Mouse (Mus musculus): ENCODE results near the gene Ctf2. TPM values are rescaled to one million over a fixed set of nuclear protein-coding genes. Genes with fewer than 3 reads are reported as not detected.
A peak's percentile ranks its signal among the peaks of the same experiment; 100 is the strongest.

Gene Ctf2
- polyA plus RNA-seq, 1 experiment from 2014 or later, result 0.12 TPM

DNA sequence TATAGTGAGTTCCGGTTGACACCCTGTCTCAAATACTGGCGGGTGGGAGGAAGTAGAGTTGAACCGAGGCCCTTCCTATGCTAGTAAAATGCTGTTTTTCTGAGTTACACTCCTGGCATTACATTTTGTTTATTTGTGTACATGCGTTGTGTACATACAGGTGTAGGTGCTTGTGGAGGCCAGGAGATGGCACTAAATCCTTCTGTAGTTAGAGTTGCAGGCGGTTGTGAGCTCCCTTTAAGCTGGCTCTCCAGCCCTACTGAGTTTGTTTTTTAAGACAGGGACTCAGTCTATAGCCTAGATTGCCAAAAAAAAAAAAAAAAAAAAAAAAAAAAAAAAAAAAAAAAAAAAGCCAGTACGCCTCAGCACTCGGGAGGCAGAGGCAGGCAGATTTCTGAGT is 4.1 kb downstream of the Ctf2 start:
- Histone ChIP-seq H3K9ac (no peak overlapping the region), H3K36me3 (replicated peaks) (no peaks in the 10 kb centered on the region), H3K27me3 (replicated peaks) (no peaks in the 10 kb centered on the region), H3K27ac (no peak overlapping the region), H3K4me2 (no peak overlapping the region), H3K9me3 (no peaks in the 10 kb centered on the region), H3K4me1 (no peaks in the 10 kb centered on the region), H3K4me3 (no peak overlapping the region)
- no peak for ATAC-seq (replicated peaks)
- 83% methylated on average over 7 of the region's 7 CpGs for WGBS

DNA sequence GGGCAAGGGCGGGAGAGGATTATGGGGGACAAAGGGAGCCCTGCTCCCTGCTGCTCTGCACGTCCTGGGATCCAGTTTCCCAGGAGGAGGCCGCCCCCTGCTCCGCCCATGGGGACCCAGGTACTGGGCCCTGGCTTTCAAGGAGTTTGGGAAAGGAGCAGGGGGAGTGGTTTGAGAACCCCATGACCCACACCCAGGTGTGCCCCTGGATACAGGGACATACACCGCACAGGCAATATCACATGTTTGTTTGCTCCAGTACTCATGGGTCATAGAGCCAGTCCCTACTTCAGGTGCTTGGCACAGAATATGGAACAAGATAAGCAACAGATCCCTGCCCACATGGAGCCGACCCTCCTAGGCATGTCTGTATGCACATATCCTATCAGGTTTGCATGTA is 6.0 kb downstream of the Ctf2 start:
- no peak overlapping the region for H3K27ac ChIP-seq
- no peak for ATAC-seq (replicated peaks)
- no peak overlapping the region for H3K4me2 ChIP-seq
- H3K27me3 ChIP-seq (replicated peaks), result no peaks in the 10 kb centered on the region
- H3K4me3 ChIP-seq, result no peak overlapping the region
- H3K36me3 ChIP-seq (replicated peaks), result no peaks in the 10 kb centered on the region
- no peaks in the 10 kb centered on the region for H3K9me3 ChIP-seq
- H3K4me1 ChIP-seq, result no peaks in the 10 kb centered on the region
- H3K9ac ChIP-seq, result no peak overlapping the region
- 40% methylated on average over 6 of the region's 6 CpGs for WGBS

DNA sequence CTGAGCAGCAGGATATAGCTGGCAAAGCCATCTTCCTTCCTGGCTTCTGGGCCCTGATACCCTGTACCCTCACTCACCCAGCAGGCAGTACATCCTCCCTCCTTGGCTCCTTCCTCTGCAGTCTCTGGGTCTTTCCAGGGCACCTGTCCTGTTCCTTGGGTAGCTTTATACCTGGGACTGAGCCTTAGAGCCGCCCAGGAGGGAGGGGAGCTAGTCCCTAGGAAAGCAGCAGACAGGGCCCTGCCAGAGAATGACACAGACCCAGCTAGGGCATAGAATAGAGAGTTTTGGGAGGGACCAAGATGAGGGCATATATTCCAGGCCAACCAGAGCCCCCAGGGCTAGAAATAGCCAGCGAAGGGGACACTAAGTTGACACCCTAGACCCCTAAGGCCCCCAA is 6.5 kb downstream of the Ctf2 start:
- Histone ChIP-seq H3K9ac (no peak overlapping the region), H3K4me2 (no peak overlapping the region), H3K4me3 (no peak overlapping the region), H3K36me3 (replicated peaks) (no peaks in the 10 kb centered on the region), H3K27me3 (replicated peaks) (no peaks in the 10 kb centered on the region), H3K4me1 (no peaks in the 10 kb centered on the region), H3K9me3 (no peaks in the 10 kb centered on the region), H3K27ac (no peak overlapping the region)
- no peak for ATAC-seq (replicated peaks)
- WGBS, result 28% methylated on average over 2 of the region's 2 CpGs

DNA sequence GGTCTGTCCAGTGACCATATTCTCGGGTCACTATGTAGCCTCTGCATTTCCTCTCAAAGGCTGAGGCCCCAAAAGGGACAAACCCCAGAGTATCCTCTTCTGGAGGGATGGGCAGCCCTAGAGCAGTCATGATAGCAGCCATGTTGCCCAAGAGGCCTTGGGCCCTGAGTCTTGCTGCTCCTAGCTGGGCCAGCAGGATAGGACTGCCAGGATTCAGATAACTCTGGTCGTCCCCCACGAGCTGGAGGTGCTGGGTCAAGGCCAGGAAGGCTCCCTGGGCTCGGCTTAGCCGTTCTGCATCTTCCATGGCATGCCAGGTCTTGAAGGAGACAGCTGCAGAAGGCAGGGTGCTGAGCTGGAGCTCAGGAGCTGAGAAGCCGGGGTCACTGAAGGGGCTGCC is 12.7 kb downstream of the Ctf2 start:
- Histone ChIP-seq H3K9me3 (no peaks in the 10 kb centered on the region), H3K27me3 (replicated peaks) (no peaks in the 10 kb centered on the region), H3K27ac (no peak overlapping the region), H3K36me3 (replicated peaks) (no peaks in the 10 kb centered on the region), H3K4me3 (no peak overlapping the region), H3K4me1 (peaks cover 6% of the 10 kb centered on the region), H3K9ac (no peak overlapping the region), H3K4me2 (no peak overlapping the region)
- no peak for ATAC-seq (replicated peaks)
- 92% methylated on average over 6 of the region's 6 CpGs for WGBS

DNA sequence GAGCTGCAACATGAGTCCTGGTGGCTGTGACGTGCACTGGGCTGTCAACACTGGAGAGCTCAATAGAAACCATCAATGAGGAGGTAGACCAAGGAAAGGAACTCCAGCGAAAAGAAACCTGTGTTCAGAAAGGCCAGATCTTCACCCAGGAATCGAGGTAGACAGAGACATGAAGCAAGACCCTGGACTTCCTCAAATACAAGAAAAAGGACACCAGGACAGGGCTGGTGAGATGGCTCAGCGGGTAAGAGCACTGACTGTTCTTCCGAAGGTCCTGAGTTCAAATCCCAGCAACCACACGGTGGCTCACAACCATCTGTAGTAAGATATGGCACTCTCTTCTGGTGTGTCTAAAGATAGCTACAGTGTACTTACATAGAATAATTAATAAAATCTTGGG is 13.6 kb downstream of the Ctf2 start:
- Histone ChIP-seq H3K9ac (no peak overlapping the region), H3K27ac (no peak overlapping the region), H3K4me1 (peaks cover 8% of the 10 kb centered on the region), H3K4me3 (no peak overlapping the region), H3K9me3 (no peaks in the 10 kb centered on the region), H3K27me3 (replicated peaks) (no peaks in the 10 kb centered on the region), H3K4me2 (no peak overlapping the region), H3K36me3 (replicated peaks) (no peaks in the 10 kb centered on the region)
- WGBS, result 93% methylated on average over 6 of the region's 6 CpGs
- no peak for ATAC-seq (replicated peaks)

DNA sequence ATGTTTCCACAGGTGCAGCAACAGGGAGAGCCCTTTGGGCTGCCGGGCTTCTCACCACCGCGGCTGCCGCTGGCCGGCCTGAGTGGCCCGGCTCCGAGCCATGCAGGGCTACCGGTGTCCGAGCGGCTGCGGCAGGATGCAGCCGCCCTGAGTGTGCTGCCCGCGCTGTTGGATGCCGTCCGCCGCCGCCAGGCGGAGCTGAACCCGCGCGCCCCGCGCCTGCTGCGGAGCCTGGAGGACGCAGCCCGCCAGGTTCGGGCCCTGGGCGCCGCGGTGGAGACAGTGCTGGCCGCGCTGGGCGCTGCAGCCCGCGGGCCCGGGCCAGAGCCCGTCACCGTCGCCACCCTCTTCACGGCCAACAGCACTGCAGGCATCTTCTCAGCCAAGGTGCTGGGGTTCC is 15.0 kb downstream of the Ctf2 start:
- under 1% methylated on average over 40 of the region's 41 CpGs for whole genome bisulfite sequencing
- H3K4me1 ChIP-seq, result peaks cover 18% of the 10 kb centered on the region
- H3K4me3 ChIP-seq, result peak overlapping the region; percentile 40
- H3K27me3 ChIP-seq (replicated peaks), result no peaks in the 10 kb centered on the region
- no peaks in the 10 kb centered on the region for H3K9me3 ChIP-seq
- H3K36me3 ChIP-seq (replicated peaks), result no peaks in the 10 kb centered on the region
- 0 out of 2 replicates have a peak overlapping the region, but pooled peaks have one; percentile 23 for H3K27ac ChIP-seq
- peak overlapping the region; percentile 45 for H3K9ac ChIP-seq
- ATAC-seq (replicated peaks), result peak; percentile 27; the same call in 1 of the 2 replicates
- H3K4me2 ChIP-seq, result peak overlapping the region; percentile 74

DNA sequence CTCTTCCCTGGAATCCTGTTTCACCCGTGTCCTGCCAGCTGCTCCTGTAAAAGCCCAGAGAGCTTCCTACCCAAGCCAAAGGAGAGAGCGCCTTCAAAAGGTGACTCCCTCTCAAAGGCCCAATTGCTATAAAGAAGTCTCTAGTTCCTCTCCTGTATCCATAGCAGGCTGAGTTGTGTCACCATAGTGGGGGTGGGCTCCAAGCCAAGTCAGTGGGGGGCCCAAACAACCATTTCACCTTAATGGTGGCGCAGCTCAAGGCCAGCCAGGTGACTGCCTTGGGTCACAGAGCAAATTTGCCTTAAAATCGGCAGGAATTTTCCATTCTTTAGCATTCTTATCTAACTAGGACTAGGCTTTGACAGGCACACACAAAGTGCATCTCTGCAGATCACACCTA is 17.1 kb downstream of the Ctf2 start:
- H3K27me3 ChIP-seq (replicated peaks), result no peaks in the 10 kb centered on the region
- H3K9ac ChIP-seq, result no peak overlapping the region
- no peaks in the 10 kb centered on the region for H3K36me3 ChIP-seq (replicated peaks)
- no peak for ATAC-seq (replicated peaks)
- H3K27ac ChIP-seq, result no peak overlapping the region
- H3K4me3 ChIP-seq, result no peak overlapping the region
- peaks cover 18% of the 10 kb centered on the region for H3K4me1 ChIP-seq
- no peak overlapping the region for H3K4me2 ChIP-seq
- 87% methylated on average over 4 of the region's 4 CpGs for WGBS
- H3K9me3 ChIP-seq, result no peaks in the 10 kb centered on the region

DNA sequence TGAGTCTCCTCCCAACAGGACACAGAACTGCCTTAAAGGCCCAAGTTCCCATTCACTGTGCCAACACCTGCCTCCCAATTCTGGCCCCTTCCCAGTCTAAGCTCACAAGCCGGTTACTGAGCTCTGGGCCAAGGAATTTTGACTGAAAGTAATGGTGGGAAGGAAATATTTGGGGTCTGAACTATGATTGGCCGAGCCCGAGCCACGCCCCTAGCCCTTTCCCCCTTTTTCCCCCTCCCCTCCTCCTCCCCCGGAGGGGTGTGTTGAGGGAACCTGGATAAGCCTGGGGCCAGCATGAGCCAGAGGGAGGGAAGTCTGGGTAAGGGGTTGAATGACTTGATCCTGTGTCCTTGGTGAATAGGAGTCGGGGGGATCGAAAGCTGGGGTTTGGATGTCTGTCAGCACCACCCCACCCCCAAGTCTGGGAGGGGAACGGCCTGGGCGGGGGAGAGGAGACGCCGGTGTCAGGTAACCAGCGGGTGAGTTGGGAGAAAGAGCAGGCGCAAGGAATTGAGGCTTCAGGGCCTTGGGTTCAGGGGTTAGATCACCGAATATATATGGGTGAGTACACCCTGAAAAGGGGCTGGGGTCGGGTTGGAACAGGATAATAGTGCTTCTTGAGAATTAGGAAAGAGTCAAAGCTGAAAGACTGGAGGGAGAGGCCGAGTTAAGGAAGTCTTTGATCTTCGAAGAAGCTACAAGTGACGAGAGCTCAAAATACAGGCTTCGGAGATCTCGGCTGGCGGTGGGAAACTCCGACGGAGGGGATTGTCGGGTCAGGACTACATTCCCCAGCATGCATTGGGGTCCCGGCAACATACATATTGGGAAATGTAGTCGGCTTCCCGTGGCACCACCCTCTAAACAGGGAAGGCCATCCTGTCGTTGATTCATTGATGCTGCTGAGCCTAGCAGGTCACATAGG is 19.2 kb downstream of the Ctf2 start, which contains the start of gene Ctf1:
Gene Ctf1, plus strand, starts transcription at position 276 of the 925 bp plus-strand sequence.
- WGBS, result 4% methylated on average over 28 of the region's 28 CpGs
- Histone ChIP-seq H3K27me3 (replicated peaks) (no peaks in the 10 kb centered on the region), H3K9ac (peak within 1 kb of the TSS; percentile 12; the same call in 1 of the 2 replicates), H3K27ac (peak within 1 kb of the TSS; percentile 64), H3K9me3 (no peaks in the 10 kb centered on the region), H3K36me3 (replicated peaks) (no peaks in the 10 kb centered on the region), H3K4me1 (peaks cover 30% of the 10 kb centered on the region), H3K4me2 (peak within 1 kb of the TSS; percentile 56), H3K4me3 (peak within 1 kb of the TSS; percentile 34)
- ATAC-seq (replicated peaks), result peak; percentile 67

DNA sequence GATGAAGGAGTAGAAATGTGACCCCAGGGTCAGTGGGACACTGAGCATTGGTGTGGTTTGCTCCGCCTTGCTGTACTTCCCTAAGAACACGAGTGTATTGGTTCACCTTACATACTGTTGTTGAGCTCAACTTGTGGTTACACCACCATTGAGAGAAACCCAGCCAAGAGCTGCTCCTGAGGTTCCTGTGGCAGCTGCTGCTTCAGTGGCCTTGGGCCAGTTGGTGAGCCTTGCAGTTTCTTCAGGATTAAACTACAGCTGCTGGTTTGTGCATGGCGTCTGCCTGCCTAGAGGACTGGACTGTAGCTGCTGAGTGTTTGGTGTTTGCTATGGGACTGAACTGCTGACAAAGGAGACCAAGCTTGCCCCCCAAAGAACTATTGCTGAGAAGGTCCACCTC is 20.5 kb downstream of the Ctf2 start:
- Histone ChIP-seq H3K9ac (no peak overlapping the region), H3K27ac (no peak overlapping the region), H3K4me1 (peaks cover 33% of the 10 kb centered on the region), H3K4me3 (no peak overlapping the region), H3K36me3 (replicated peaks) (no peaks in the 10 kb centered on the region), H3K9me3 (no peaks in the 10 kb centered on the region), H3K27me3 (replicated peaks) (no peaks in the 10 kb centered on the region), H3K4me2 (no peak overlapping the region)
- 69% methylated on average over 3 of the region's 3 CpGs for WGBS
- no peak for ATAC-seq (replicated peaks)

DNA sequence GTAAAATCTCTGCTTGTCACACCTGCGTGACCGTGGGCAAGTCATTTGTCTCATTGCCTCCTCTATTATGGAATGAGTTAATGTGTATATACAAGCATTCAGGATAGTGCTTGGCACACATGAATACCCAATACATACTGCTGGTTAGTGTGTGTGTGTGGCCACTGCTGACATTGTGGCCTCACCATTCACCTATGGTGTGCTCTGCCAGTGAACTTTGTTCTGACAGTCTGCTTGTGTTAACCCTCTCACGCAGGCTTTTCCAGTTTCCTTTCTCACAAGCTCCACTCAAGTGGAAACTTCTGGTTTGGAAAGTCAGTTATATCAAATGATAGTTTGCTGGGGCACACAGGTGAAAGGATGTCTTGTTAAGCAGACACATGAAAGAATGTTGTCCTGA is 20.9 kb downstream of the Ctf2 start:
- Histone ChIP-seq H3K4me2 (no peak overlapping the region), H3K36me3 (replicated peaks) (no peaks in the 10 kb centered on the region), H3K27ac (no peak overlapping the region), H3K27me3 (replicated peaks) (no peaks in the 10 kb centered on the region), H3K9ac (no peak overlapping the region), H3K9me3 (no peaks in the 10 kb centered on the region), H3K4me3 (no peak overlapping the region), H3K4me1 (peaks cover 33% of the 10 kb centered on the region)
- WGBS, result 92% methylated on average over 3 of the region's 3 CpGs
- no peak for ATAC-seq (replicated peaks)

DNA sequence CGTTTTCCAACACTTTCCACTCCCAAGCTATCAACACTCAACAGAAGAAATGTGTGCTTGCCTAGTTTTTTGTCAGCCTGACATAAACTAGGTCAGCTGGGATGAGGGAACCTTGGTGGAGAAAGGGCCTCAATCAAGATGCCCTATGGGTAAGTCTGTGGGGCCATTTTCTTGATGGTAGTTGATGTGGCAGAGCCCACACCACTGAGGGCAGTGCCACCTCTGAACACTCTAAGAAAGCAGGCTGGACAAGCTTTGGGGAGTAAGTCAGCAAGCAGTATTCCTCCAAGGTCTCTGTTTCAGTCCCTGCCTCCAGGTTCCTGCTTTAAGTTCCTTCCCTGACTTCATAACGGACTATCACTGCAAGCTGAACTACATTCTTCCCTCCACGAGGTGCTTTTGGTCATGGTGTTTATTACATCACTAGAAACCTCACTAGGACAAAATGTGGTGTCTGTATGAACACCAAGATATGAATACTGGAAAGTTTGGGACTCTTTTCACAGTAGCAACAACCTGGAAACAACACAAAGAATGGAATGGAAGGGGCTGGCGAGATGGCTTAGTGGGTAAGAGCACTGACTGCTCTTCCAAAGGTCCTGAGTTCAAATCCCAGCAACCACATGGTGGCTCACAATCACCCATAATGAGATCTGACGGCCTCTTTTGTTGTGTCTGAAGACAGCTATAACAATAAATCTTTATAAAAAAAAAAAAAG is 22.5 kb downstream of the Ctf2 start:
- Histone ChIP-seq H3K4me1 (peaks cover 33% of the 10 kb centered on the region), H3K4me3 (peak overlapping the region; percentile 85), H3K27ac (peak overlapping the region; percentile 93), H3K9me3 (no peaks in the 10 kb centered on the region), H3K9ac (no peak overlapping the region), H3K27me3 (replicated peaks) (no peaks in the 10 kb centered on the region), H3K4me2 (peak overlapping the region; percentile 70), H3K36me3 (replicated peaks) (peaks cover 9% of the 10 kb centered on the region; the same call in 1 of the 2 replicates)
- no peak for ATAC-seq (replicated peaks)
- WGBS, result 76% methylated on average over 5 of the region's 5 CpGs

DNA sequence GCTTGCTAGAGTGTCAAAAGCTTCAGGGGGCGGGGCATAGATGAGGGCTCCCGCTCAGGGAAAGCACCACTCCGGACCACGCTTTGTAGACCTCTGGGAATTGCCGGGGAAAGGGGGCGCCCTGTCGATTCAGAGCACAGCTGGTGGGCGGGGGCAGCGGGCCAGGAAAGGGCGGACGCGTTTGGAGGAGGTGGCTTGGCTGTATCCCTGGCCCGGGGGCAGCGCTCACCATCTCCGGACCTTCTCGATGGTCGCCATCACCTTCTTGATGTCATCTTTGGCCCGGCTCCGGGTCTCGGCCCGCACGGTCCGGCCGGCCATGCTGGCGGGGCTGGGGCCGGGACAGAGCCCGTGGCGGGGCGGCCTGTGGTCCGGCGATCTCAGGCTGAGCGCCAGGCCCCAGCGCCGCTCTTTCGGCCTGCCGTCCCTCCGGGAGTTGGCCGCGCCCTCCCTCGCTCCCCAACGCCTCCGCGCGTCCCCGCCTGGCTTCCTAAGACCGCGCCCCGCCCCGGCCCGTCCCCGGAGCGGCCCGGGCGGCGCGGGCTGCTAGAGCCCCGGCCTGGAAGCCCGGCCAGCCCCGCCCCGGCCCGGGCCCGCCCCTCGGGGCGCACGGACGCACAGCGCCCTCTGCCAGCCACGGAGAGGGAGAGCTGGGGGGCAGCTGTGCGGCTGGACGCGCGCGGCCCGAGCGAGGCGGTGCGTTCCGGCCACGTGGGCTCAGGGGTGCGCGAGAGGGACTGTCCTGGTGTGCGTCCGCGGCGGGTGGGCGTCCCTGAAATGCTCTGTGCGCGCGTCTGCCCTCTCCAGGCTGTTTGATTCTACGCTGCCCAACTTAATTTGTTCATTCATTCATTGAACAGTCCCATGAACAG is 23.5 kb downstream of the Ctf2 start, which contains the start of gene Bcl7c:
Gene Bcl7c, minus strand, starts transcription at position 727 of the 872 bp plus-strand sequence.
- Histone ChIP-seq H3K4me1 (peaks cover 32% of the 10 kb centered on the region), H3K36me3 (replicated peaks) (peaks cover 14% of the 10 kb centered on the region; the same call in 1 of the 2 replicates), H3K9ac (peak within 1 kb of the TSS; percentile 91), H3K9me3 (no peaks in the 10 kb centered on the region), H3K27me3 (replicated peaks) (no peaks in the 10 kb centered on the region), H3K4me2 (peak within 1 kb of the TSS; percentile 70), H3K27ac (peak within 1 kb of the TSS; percentile 93), H3K4me3 (peak within 1 kb of the TSS; percentile 85)
- ATAC-seq (replicated peaks), result peak; percentile 87
- WGBS, result under 1% methylated on average over 67 of the region's 90 CpGs
